Mouse (Mus musculus) T-cell, adult 66 days (primary cell): ENCODE measurements around the gene A4gnt. TPM values are rescaled to one million over a fixed set of nuclear protein-coding genes. Genes with fewer than 3 reads are reported as not detected.

Source experiments
- total RNA-seq, 2 experiments: library from RNA; stranded (reverse); gene quantifications; 3 replicates in 1 of 2; 4 replicates in 1 of 2; pipeline ENCODE4 v1.2.4; 2023

The A4gnt gene
- not detected for total RNA-seq

GRCm38 (mm10) chr9:99612202-99612601, at the start of gene A4gnt:
TSS of gene A4gnt (plus strand) at chr9:99612502.

GRCm38 (mm10) chr9:99568347-99569070, 43.8 kb upstream of the A4gnt start, which contains the start of gene Armc8:
TSS of gene Armc8 (minus strand) at chr9:99568899.

GRCm38 (mm10) chr9:99575677-99576480, 36.4 kb upstream of the A4gnt start, which contains the start of gene Dbr1:
TSS of gene Dbr1 (plus strand) at chr9:99575799.

DNA sequence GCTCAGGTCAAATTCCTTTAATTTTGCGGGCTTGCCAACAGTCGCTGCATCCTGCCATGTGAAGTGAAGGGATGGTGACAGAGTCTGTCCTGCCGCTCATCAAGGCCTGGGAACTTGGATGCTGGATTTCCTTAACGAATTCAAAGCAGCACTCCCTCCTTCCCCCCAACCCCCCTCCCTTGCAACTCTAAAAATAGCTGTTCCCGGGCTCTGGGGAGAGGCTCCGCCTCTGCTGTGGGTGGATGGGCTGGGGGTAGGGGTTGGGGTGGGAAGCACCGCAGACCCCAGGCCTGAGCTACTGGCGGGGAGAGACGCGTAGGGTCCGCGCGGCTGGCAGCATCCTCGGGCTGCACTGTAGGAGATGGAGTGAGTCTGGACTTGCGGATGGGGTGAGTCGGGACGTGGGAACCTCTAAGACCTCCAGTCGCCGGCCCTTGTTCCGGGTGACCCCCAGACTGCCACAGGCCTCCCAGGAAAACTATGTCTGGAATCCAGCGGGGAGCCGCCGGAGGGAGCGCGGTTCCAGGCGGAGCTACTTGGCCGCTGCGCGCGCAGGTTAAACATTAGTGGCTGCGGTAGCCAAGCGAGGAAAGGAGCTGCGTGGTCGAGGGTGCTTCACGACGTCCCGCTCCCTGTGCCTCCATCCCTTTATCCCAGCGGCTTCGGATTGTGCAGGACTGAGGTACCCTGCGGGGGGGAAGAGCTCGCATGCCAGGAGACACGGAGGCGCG, 17.1 kb downstream of the A4gnt start, which contains the start of gene Dzip1l:
Dzip1l (plus strand) TSS at position 216 of the 731 bp plus-strand sequence.

Other genes with a start within 250 kb of the A4gnt start
- under 1 TPM in 1 of 2 experiments, not detected in 1; 0.84 TPM for gene Mras, start 175.1 kb upstream of the A4gnt start, total RNA-seq
- not detected for gene Nme9, start 161.0 kb upstream of the A4gnt start, total RNA-seq
- gene Armc8, start 43.6 kb upstream of the A4gnt start, total RNA-seq: 10 to 100 TPM; 38.7 to 41.7 TPM
- gene Dbr1, start 36.7 kb upstream of the A4gnt start, total RNA-seq: 10 to 100 TPM; 31.9 to 55.4 TPM
- not detected for gene Dzip1l, start 17.0 kb downstream of the A4gnt start, total RNA-seq
- gene Cldn18, start 104.8 kb downstream of the A4gnt start, total RNA-seq: not detected